Mouse (Mus musculus) stomach, embryonic 15.5 days (tissue): ENCODE data around the gene Fnbp1l. TPM values are rescaled to one million over a fixed set of nuclear protein-coding genes. Genes with fewer than 3 reads are reported as not detected.

Experiments
- ATAC-seq: fragments of 200-750 bp; cut with Nextera tagmentation; 2 replicates; pipeline ENCODE4 v1.8.0; 2017; ENCODE audit warnings: low read depth, moderate number of reproducible peaks, moderate TSS enrichment; ENCODE audit not compliant: insufficient read depth, low FRiP score
- H3K27ac ChIP-seq: fragments of 300-500 bp; sonication (generic); 2 replicates; pipeline ENCODE4 v1.5.1; 2015; ENCODE audit warnings: mild to moderate bottlenecking, inconsistent platforms
- H3K27me3 ChIP-seq: fragments of 300-500 bp; sonication (generic); replicated peaks from 2 replicates; pipeline ENCODE4 v1.6.1; 2015; ENCODE audit warnings: inconsistent platforms
- H3K36me3 ChIP-seq: fragments of 300-500 bp; sonication (generic); 2 replicates; pipeline ENCODE4 v1.6.1; 2015; ENCODE audit warnings: inconsistent platforms
- H3K4me1 ChIP-seq: fragments of 300-500 bp; sonication (generic); 2 replicates; pipeline ENCODE4 v1.6.1; 2015; ENCODE audit warnings: inconsistent platforms
- H3K4me2 ChIP-seq: fragments of 300-500 bp; sonication (generic); 2 replicates; pipeline ENCODE4 v1.6.1; 2015; ENCODE audit warnings: mild to moderate bottlenecking, inconsistent platforms
- H3K4me3 ChIP-seq: fragments of 300-500 bp; sonication (generic); replicated peaks from 2 replicates; pipeline ENCODE4 v1.5.1; 2015; ENCODE audit warnings: inconsistent platforms
- H3K9ac ChIP-seq: fragments of 300-500 bp; sonication (generic); 2 replicates; pipeline ENCODE4 v1.6.1; 2015; ENCODE audit warnings: inconsistent platforms
- H3K9me3 ChIP-seq: fragments of 300-500 bp; sonication (generic); 2 replicates; pipeline ENCODE4 v1.6.1; 2016; ENCODE audit warnings: inconsistent platforms
- WGBS: fragments of 180-500 bp; shearing (Covaris S2); methylation state at CpG from one replicate; pipeline ENCODE4 v1.1.7; 2015; 5-methylcytosine and 5-hydroxymethylcytosine counted together
- microRNA-seq: library from miRNA; unstranded; fragments of <30 nt; microRNA quantifications from one replicate; pipeline ENCODE4, GENCODE M21; 2016
- polyA plus RNA-seq: library from polyadenylated mRNA; unstranded; fragments of >200 nt; fragmentation: Nextera tagmentation; extraction: Ambion mirVana; gene quantifications from 2 replicates; pipeline ENCODE4 v1.2.1, GENCODE M21; 2015

The Fnbp1l gene
- polyA plus RNA-seq, 1 experiment from 2014 or later, result 48.6 TPM

DNA sequence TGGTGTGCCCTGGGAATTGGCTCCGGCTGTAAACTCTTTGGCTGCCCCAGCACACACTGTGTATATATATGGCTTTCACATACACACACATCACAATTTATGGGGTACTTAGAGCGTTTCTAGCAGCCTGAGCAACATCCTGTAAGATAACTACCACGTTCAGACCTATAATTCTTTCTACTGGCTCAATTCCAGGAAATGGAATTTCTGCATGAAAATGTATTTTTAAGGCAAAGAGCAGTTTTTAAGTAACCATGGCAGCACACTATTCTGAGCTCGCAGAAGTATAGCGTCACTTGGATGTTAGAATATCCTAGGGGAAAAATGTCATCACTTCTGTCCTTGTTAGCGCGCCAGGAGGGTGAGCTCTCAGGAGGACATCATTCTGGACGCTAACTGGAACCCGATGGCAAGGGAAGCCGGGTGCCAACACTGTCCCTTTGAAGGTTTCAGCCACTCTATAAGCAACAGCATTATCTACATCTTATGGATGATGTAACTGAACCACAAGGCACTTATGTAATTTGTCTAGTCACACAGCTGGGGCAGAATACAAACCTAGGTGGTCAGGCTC, 113.1 kb downstream of the Fnbp1l start:
- H3K4me1 ChIP-seq, result peaks cover 27% of the 10 kb centered on the region
- WGBS, result 43% methylated on average over 10 of the region's 10 CpGs
- no peak overlapping the region for H3K9ac ChIP-seq
- no peak overlapping the region for H3K27ac ChIP-seq
- no peaks in the 10 kb centered on the region for H3K9me3 ChIP-seq
- no peaks in the 10 kb centered on the region for H3K27me3 ChIP-seq
- H3K4me2 ChIP-seq, result no peak overlapping the region
- no peak overlapping the region for H3K4me3 ChIP-seq
- H3K36me3 ChIP-seq, result no peaks in the 10 kb centered on the region
- no peak for ATAC-seq

DNA sequence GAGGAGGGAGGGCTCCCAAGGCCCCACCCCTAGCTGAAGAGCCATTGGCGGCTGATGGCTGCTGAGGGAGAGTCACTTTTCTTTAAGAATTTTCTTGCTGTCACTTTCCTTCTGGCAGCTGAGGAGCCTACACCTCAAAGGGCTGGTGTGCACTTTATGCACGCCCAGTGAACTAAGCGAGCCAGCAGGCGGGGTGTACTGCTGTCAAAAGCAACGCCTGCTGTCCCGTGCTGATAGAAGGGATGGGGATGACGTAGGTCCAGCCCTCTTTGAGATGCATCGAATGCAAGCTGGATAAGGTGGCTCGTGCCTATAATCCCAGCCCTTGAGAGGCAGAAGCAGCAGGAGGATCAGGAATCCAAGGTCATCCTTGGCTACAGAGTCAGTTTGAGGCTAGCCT, 118.6 kb downstream of the Fnbp1l start:
- WGBS, result 84% methylated on average over 9 of the region's 9 CpGs
- H3K27ac ChIP-seq, result no peak overlapping the region
- no peak overlapping the region for H3K9ac ChIP-seq
- no peaks in the 10 kb centered on the region for H3K4me1 ChIP-seq
- no peaks in the 10 kb centered on the region for H3K9me3 ChIP-seq
- H3K4me3 ChIP-seq, result no peak overlapping the region
- ATAC-seq, result no peak
- H3K27me3 ChIP-seq, result no peaks in the 10 kb centered on the region
- H3K4me2 ChIP-seq, result no peak overlapping the region
- H3K36me3 ChIP-seq, result no peaks in the 10 kb centered on the region

DNA sequence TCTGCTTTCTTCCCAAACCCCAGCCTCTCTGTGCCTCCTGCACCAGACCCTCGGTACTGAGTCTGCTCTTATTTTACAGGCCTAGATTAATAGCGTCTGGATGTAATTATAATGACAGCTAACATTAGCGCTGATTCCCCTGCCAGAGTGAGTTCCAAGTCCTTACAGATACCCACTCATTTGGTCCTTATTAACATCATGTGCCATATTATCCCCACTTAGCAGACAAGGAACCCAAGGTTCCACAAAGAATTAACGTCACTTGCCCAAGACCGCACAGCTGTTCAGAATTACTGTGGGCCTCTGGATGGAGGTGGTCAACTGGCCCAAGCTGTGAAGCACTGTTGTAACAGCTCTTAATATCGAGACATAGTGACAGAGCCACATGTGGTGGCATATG, 119.9 kb downstream of the Fnbp1l start:
- no peak for ATAC-seq

DNA sequence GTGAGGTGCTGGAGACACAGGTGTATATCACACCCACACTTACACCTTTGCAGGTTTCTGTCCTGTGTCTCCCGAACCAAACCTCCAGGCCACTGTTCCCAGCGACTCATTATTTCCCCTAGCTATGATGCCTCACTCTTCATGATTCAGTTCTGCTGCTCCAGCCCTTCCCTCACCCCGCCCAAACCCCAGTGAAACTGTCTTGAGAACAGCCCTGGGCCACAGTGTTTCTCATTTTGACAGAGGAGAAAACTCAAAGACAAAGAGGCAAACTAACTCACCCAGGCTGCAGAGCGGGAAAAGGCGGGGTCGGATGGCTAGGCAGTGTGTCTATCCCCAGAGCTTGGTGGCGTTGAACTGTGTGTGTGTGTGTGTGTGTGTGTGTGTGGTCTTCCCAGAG, 121.0 kb downstream of the Fnbp1l start:
- H3K27me3 ChIP-seq, result no peaks in the 10 kb centered on the region
- no peak for ATAC-seq
- H3K4me3 ChIP-seq, result no peak overlapping the region
- H3K4me1 ChIP-seq, result 0 out of 2 replicates have a peak, but pooled peaks cover 4% of the 10 kb centered on the region
- H3K9me3 ChIP-seq, result no peaks in the 10 kb centered on the region
- H3K36me3 ChIP-seq, result no peaks in the 10 kb centered on the region
- H3K9ac ChIP-seq, result no peak overlapping the region
- no peak overlapping the region for H3K4me2 ChIP-seq
- WGBS, result 87% methylated on average over 7 of the region's 7 CpGs
- no peak overlapping the region for H3K27ac ChIP-seq

More for the DNA sequence above, 119.9 kb downstream of the Fnbp1l start:
- Histone ChIP-seq H3K9me3 (no peaks in the 10 kb centered on the region), H3K27ac (no peak overlapping the region), H3K4me2 (no peak overlapping the region), H3K27me3 (no peaks in the 10 kb centered on the region), H3K4me3 (no peak overlapping the region), H3K9ac (no peak overlapping the region), H3K4me1 (no peaks in the 10 kb centered on the region), H3K36me3 (no peaks in the 10 kb centered on the region)
- 75% methylated on average over 6 of the region's 6 CpGs for WGBS

DNA sequence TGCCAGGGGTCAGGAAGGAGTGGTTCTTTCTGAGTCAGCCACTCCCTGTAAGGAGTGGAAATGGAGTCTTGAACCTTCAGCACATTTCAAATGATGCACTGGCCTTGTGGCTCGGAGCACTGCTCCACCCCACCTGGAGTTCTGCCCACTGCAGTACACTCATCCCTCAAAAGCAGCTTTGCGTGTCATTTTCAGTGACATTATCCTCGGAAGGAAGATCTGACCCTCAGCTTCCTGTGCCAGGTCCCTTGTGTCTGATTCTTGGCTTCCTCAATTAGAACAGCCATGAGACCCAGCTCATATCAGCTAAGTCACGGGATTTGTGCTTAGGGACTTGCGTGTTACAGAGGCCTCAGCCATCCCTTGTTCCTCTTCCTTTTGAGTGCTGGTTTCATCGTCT, 121.6 kb downstream of the Fnbp1l start:
- H3K27me3 ChIP-seq, result no peaks in the 10 kb centered on the region
- H3K4me2 ChIP-seq, result no peak overlapping the region
- no peaks in the 10 kb centered on the region for H3K36me3 ChIP-seq
- 0 out of 2 replicates have a peak, but pooled peaks cover 4% of the 10 kb centered on the region for H3K4me1 ChIP-seq
- no peak overlapping the region for H3K9ac ChIP-seq
- no peak overlapping the region for H3K27ac ChIP-seq
- ATAC-seq, result no peak
- H3K4me3 ChIP-seq, result no peak overlapping the region
- 81% methylated on average over 6 of the region's 6 CpGs for WGBS
- no peaks in the 10 kb centered on the region for H3K9me3 ChIP-seq

DNA sequence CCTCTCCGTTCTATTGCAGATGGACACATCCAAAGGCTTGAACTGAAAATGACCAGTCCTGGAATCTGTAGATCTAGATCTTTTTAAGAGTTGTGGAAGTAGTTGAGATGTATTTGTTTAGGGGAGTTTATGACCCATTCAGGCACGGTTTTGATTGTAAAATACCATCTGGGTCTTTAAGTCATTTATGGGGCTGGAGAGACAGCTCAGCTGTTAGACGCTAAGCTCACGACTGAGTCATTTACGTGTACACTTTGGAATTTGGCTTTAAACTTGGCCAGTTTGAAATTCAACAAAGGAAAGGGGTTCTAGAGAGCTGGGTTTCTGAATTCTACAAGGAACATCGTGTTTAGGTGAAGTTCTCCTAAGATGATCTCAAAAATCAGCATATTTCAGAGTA, 124.8 kb downstream of the Fnbp1l start:
- Histone ChIP-seq H3K4me2 (no peak overlapping the region), H3K9me3 (no peaks in the 10 kb centered on the region), H3K27ac (no peak overlapping the region), H3K4me1 (0 out of 2 replicates have a peak, but pooled peaks cover 4% of the 10 kb centered on the region), H3K36me3 (no peaks in the 10 kb centered on the region), H3K9ac (no peak overlapping the region), H3K4me3 (no peak overlapping the region), H3K27me3 (no peaks in the 10 kb centered on the region)
- WGBS, result 50% methylated on average over 6 of the region's 6 CpGs
- no peak for ATAC-seq

DNA sequence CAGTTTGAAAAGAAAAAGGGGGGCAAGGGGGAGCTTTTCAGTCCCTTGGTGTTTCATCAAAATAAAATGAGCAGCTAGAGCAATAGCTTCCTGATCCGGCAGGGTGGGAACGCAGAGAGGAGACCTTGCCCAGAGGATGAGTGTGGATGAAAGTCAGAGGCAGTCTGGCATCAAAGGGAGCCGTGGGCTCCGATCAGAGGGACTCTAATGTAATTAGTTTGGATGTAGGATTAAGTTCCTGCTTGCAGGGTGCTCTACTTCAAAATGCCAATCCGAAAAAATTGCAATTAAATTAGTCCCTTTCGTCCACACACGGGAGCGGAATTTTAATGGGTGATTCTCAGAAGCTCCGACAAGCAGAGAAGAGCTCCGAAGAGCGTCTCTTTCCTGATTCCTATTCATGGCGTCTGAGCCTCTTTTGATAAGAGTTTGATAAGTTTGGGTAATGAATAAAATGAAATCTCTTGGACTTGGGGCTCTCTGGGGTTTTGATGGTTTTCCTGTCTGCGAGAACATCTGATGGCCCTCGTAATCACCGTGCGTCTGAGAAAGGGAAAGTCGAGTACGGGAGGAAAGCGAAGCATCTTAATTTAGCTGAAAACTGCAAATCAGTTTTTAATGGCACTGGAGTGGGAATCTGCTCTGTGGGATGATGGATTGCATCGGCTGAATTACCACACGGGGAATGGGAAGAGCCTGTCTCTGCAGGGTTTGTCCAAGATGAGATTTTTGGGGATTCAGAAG, 126.5 kb downstream of the Fnbp1l start:
- 0 out of 2 replicates have a peak, but pooled peaks cover 8% of the 10 kb centered on the region for H3K4me1 ChIP-seq
- no peaks in the 10 kb centered on the region for H3K9me3 ChIP-seq
- H3K27ac ChIP-seq, result no peak overlapping the region
- no peak overlapping the region for H3K4me3 ChIP-seq
- no peak overlapping the region for H3K4me2 ChIP-seq
- WGBS, result 67% methylated on average over 21 of the region's 21 CpGs
- no peak for ATAC-seq
- H3K9ac ChIP-seq, result no peak overlapping the region
- no peaks in the 10 kb centered on the region for H3K27me3 ChIP-seq
- no peaks in the 10 kb centered on the region for H3K36me3 ChIP-seq

DNA sequence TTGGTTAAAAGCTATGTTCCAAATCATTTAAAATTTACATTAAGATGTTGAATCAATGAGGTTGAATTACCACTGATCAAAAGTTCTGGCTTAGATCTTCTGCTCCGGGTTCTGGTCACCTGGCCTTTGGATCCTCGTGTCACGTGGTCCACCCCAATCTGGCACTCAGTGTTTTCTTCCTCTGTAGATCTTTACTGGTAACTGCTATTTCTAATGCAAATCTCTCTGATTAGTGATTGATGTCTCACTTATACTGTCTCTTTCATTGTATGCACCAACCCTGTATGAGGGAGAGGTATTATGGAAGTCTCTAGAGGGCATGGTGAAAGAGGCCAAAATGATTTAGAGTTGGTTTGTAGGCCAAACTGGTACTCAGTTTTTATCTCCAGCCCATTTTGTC, 127.5 kb downstream of the Fnbp1l start:
- H3K9me3 ChIP-seq, result no peaks in the 10 kb centered on the region
- H3K4me3 ChIP-seq, result no peak overlapping the region
- ATAC-seq, result no peak
- H3K27ac ChIP-seq, result no peak overlapping the region
- 0 out of 2 replicates have a peak, but pooled peaks cover 11% of the 10 kb centered on the region for H3K4me1 ChIP-seq
- H3K27me3 ChIP-seq, result no peaks in the 10 kb centered on the region
- 82% methylated on average over 3 of the region's 3 CpGs for WGBS
- no peak overlapping the region for H3K4me2 ChIP-seq
- H3K36me3 ChIP-seq, result no peaks in the 10 kb centered on the region
- no peak overlapping the region for H3K9ac ChIP-seq

DNA sequence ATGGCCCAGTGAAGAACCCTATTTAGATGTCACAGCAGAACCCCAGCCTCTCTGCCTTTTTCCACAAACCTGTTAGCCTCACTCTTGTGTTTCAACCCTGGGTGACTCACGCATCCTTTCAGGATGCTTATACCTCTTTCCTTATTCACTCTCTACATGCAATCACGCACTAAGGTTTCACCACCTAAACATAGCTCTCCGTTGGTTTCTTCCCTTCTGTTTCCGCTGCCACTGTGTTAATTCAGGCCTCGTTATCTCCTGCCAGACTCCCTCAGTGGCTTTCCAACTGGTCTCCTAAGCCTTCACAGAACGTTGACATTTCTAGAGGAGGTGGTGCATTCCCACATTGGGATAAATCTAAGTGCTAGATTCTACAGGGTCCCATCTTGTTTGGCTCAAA, 128.9 kb downstream of the Fnbp1l start:
- Histone ChIP-seq H3K9me3 (no peaks in the 10 kb centered on the region), H3K4me2 (no peak overlapping the region), H3K27me3 (no peaks in the 10 kb centered on the region), H3K4me1 (0 out of 2 replicates have a peak, but pooled peaks cover 11% of the 10 kb centered on the region), H3K36me3 (no peaks in the 10 kb centered on the region), H3K4me3 (no peak overlapping the region), H3K9ac (no peak overlapping the region), H3K27ac (no peak overlapping the region)
- WGBS, result 70% methylated on average over 6 of the region's 6 CpGs
- no peak for ATAC-seq

Small RNA genes within 50 kb of the gene (microRNA-seq; reads per million reads assigned to microRNA genes)
- gene Mir7657, result not detected

Other genes starting within 250 kb of the Fnbp1l start
- gene Pde5a, start 109.2 kb upstream of the Fnbp1l start, polyA plus RNA-seq, result 19.5 and 19.8 TPM in 2 replicates